Mouse (Mus musculus): ENCODE results near the gene Fbxl8.
A peak's percentile ranks its signal among the peaks of the same experiment; 100 is the strongest.
"Not testable (repeated sequence)": the region's sequence is repeated elsewhere in the genome, so short reads cannot be mapped to it uniquely, and the experiment has no call there.

Gene Fbxl8

GRCm38 (mm10) chr8:105281821-105282220 is 17.4 kb downstream of the Fbxl8 start:
- no peak for DNase-seq (ENCODE audit: low spot score in 2 of 2)

- no peak for DNase-seq (ENCODE audit: low spot score in 2 of 2)
Observed at GRCm38 (mm10) chr8:105282239-105282638, 17.8 kb downstream of the Fbxl8 start.

GRCm38 (mm10) chr8:105283074-105283473 is 18.6 kb downstream of the Fbxl8 start:
- DNase-seq (ENCODE audit: low spot score in 2 of 2): no peak

- no peak for DNase-seq (ENCODE audit: low spot score in 2 of 2)
Observed at GRCm38 (mm10) chr8:105285514-105285913, 21.1 kb downstream of the Fbxl8 start.

GRCm38 (mm10) chr8:105286907-105287306 is 22.5 kb downstream of the Fbxl8 start:
- DNase-seq (ENCODE audit: low spot score in 2 of 2): no peak

- DNase-seq (ENCODE audit: low spot score in 2 of 2): no peak
Observed at GRCm38 (mm10) chr8:105288231-105288630, 23.8 kb downstream of the Fbxl8 start.

- peak; percentile 92 for DNase-seq (ENCODE audit: low spot score in 2 of 2)
Observed at GRCm38 (mm10) chr8:105288958-105289732, 24.7 kb downstream of the Fbxl8 start.

- DNase-seq (ENCODE audit: low spot score in 2 of 2): no peak
Observed at GRCm38 (mm10) chr8:105289805-105290460, 25.5 kb downstream of the Fbxl8 start, which contains the start of gene 4931428F04Rik. Gene 4931428F04Rik (minus strand): TSS chr8:105289864.

GRCm38 (mm10) chr8:105290554-105291314 is 26.3 kb downstream of the Fbxl8 start:
- DNase-seq (ENCODE audit: low spot score in 2 of 2): no peak

- not testable (repeated sequence) for DNase-seq (ENCODE audit: low spot score in 2 of 2)
Observed at GRCm38 (mm10) chr8:105291364-105291763, 26.9 kb downstream of the Fbxl8 start.

- DNase-seq (ENCODE audit: low spot score in 2 of 2): not testable (repeated sequence)
Observed at GRCm38 (mm10) chr8:105291802-105292201, 27.4 kb downstream of the Fbxl8 start.

- no peak for DNase-seq (ENCODE audit: low spot score in 2 of 2)
Observed at GRCm38 (mm10) chr8:105292471-105292870, 28.0 kb downstream of the Fbxl8 start.

GRCm38 (mm10) chr8:105293405-105293804 is 29.0 kb downstream of the Fbxl8 start:
- DNase-seq (ENCODE audit: low spot score in 2 of 2): no peak

- no peak for DNase-seq (ENCODE audit: low spot score in 2 of 2)
Observed at GRCm38 (mm10) chr8:105294776-105295175, 30.3 kb downstream of the Fbxl8 start.

- no peak for DNase-seq (ENCODE audit: low spot score in 2 of 2)
Observed at GRCm38 (mm10) chr8:105295256-105295655, 30.8 kb downstream of the Fbxl8 start.

- no peak for DNase-seq (ENCODE audit: low spot score in 2 of 2)
Observed at GRCm38 (mm10) chr8:105295895-105296573, 31.6 kb downstream of the Fbxl8 start, which contains the start of gene Exoc3l. Gene Exoc3l (minus strand): TSS chr8:105296101.

GRCm38 (mm10) chr8:105297511-105298192 is 33.2 kb downstream of the Fbxl8 start, which contains the start of gene E2f4:
Gene E2f4 (plus strand): TSS chr8:105297663.
- DNase-seq (ENCODE audit: low spot score in 2 of 2): peak; percentile 92

GRCm38 (mm10) chr8:105298351-105299252 is 34.2 kb downstream of the Fbxl8 start:
- DNase-seq (ENCODE audit: low spot score in 2 of 2): no peak

- DNase-seq (ENCODE audit: low spot score in 2 of 2): no peak
Observed at GRCm38 (mm10) chr8:105299962-105300361, 35.5 kb downstream of the Fbxl8 start.

GRCm38 (mm10) chr8:105303396-105303795 is 38.9 kb downstream of the Fbxl8 start:
- DNase-seq (ENCODE audit: low spot score in 2 of 2): no peak
